Mouse (Mus musculus) lung, postnatal 4 days (tissue): ENCODE results near the gene 4930451I11Rik.

Experiments
- DNase-seq, 2 experiments: peaks; one replicate each; pipeline ENCODE4 v3.0.0; 2021

Gene 4930451I11Rik

DNA sequence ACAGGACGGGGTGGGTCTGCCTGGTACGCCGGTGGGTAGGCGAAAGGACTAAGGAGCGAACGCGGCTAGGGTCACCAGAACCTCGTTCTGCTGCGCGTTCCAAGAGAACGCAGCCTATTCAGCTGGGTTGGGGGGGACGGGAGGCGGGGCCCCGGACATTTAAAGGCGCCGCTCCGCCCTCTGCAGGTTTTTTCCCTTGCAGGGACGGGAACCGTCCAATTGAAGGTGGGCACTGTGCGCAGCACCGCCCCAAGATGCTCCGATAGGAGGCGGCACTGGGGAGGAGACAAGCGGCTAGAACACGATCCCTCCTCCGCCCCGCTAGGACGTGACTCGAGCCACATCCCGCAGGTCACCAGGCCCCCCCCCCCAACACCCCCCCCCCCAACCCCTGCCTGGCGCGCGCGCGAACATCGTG is 32.4 kb downstream of the 4930451I11Rik start:
- peak; percentile 98 to 99 for DNase-seq

- DNase-seq, result no peak
These were observed 33.1 kb downstream of the 4930451I11Rik start for GRCm38 (mm10) chr7:126798127-126799049.

DNA sequence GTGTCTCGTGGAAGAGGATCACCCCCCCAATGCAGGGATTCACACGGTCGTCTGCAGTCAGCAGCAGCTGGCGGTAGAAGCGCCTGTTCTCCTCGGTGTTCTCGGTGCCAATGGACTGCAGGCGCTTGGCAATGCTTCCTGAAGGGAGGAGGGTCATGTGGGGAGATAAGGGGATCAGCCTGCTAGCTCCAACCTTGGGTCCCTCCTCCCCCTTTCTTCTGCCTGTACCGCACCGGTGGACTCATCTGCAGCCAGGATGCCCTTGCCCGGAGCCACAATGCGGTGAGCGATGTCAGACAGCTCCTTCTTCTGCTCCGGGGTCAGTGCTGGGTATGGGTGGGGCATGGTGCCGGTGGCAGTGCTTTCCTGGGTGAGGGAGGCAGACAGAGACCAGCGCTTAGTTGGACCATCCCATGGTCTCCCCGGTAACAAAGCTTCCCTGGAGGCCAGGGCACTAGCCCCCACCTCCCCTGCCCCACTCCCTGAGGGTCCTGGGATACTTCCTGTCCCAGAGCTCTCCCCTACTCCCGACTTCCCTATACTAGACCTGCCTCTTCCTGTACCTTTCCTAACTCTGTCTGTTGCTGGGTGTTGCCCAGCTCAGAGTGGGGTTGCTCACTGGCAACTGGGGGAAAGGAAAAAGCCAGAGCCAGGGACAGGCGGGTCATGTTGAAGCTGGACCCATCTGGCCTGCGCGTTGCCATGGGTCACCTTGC is 33.9 kb downstream of the 4930451I11Rik start, which contains the start of gene Fam57b:
Fam57b (plus strand) TSS at position 258 of the 716 bp plus-strand sequence.
- DNase-seq, result peak in 1 of 2 experiments; percentile 37

DNA sequence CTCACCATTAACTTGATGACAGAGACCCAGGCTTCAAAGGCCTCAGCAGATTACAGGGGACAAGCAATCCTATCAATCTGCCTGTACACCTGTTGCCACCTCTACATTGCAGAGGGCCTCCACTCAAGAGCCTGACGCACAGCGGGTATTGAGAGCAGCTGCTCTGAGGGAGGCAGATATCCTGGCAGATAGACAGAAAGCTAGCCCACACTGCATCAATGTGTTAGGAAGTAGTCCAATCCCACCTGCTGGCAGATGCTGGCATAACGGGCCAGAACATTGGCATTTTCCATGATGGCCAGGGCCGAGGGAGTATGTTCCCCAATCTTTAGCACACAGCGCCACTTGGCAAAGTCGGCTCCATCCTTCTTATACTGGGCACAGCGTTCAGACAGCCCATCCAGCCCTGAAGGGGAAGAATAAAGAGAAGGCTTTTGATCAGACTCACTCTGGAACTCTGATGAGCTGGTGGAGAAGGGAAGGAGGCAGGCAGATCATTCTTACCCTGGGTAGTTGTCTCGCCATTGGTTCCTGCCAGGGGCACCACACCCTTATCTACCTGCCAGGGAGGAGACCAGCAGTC is 35.0 kb downstream of the 4930451I11Rik start:
- DNase-seq, result no peak

DNA sequence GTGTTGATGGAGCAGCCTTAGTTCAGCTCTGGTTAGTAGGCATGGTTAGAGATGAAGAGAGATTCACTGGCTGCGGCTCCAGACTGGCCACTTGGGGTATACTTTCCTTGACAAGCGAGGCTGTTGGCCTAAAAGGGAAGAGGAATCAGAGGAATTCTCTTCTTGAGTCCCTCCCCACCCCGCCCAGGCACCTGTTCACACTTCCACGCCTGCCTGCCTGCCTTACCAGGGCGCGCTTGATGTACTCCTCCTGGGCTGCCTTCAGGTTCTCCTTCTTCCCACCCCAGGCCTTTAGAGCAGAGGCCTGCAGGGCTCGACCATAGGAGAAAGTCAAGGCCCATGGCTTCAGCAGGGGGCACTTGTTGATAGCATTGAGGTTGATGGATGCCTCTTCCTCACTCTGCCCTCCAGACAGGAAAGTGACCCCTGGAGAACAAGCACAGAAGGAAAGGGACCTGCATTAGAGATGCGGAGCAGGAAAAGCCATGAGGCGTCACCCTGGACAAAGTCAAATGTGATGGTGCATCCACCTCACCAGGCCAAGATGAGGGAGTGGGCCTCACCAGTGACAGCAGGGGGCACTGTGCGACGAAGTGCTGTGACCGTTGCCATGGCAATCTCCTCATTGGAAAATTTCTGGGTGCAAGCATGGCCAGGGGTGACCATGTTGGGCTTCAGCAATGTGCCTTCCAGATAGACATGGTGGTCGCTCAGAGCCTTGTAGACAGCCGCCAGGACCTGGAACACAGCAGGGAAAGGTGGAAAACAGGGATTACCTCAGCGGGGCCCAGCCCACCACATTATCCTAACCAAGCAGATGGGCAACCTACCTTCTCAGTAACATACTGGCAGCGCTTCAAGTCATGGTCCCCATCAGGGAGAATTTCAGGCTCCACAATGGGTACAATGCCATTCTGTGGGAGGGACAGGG is 35.8 kb downstream of the 4930451I11Rik start:
- no peak for DNase-seq

GRCm38 (mm10) chr7:126794271-126794605 is 37.2 kb downstream of the 4930451I11Rik start:
- no peak for DNase-seq

GRCm38 (mm10) chr7:126793456-126794270 is 37.8 kb downstream of the 4930451I11Rik start:
- DNase-seq, result no peak

GRCm38 (mm10) chr7:126792721-126793443 is 38.6 kb downstream of the 4930451I11Rik start:
- DNase-seq, result no peak

- peak; percentile 98 to 99 for DNase-seq
These were observed 39.4 kb downstream of the 4930451I11Rik start, which contains the start of gene Ppp4c for GRCm38 (mm10) chr7:126791851-126792720. Gene Ppp4c, minus strand, starts transcription at chr7:126792496.

DNA sequence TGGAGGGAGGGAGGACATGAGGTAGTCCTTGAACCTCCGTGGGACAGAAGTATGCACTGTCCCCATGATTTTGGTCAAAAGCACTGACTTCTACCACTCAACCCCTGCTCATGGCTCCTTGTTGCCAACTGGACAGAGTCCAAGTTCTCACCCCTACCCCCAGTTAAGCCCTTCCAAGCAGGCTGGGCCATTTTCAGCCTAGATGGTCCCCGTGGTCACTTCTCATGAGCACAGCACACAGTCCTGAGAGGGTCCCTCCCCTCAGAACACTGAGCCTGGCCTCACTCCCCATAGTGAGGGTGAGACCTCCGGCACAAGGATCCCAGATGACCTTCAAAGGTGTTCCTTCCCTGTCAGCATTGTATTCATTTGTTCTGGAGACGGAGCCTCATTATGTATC is 42.3 kb downstream of the 4930451I11Rik start:
- DNase-seq, result no peak

DNA sequence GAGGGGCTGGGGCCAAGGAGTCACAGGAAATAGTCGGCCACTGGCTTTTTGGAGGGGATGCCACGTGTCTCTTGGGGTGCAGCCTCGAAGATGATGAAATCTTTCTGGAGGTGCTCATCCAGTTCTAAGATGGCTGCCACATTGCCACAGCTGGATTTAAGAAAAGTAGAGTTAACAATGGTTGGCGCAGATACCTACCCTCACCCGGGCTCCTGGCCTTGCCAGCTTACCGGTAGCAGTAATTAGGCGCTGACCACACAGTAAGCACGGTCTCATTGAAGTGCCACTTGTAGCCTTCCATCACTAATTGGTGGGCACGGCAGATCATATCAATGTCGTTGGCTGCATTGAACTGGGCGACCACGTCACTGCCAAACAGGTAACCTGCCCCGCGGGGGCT is 45.3 kb downstream of the 4930451I11Rik start:
- DNase-seq, result no peak

DNA sequence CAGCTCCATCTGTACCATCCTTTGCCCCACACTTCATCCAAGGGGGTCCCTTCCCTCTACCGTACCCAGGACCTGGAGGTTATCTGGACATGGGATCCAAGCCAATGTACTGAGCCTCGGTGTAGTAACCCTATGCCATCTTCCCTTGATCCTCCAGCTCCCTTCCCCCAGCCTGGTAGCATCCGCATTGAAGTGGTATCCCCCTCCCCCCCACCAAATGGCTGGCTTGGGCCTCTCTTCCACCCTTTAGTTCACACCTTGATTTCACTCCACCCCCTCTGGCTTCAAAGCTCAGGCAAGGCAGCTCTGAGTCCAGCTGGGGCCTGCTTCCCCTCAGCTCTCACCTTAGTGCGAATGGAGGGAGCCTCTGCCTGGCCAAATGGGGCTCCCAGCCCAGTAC is 46.4 kb downstream of the 4930451I11Rik start:
- DNase-seq, result no peak

DNA sequence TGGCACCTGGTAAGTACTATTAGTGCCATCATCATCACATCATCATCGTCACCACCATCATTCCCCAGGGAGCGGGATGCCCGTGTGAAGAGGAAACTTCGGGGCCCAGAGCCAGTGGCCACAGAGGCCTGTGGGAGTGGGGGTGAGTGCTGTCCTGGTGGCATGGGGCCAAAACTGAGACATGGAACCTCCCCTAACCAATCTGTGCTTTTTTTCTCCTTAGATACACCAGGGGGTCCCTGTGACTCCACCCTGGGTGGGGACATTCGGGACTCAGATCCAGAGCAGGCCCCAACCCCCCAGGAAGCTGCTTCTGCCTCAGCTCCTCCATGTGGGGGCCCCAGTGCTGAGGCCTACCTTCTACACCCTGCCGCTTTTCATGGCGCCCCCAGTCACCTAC is 47.0 kb downstream of the 4930451I11Rik start:
- peak in 1 of 2 experiments; percentile 23 for DNase-seq

DNA sequence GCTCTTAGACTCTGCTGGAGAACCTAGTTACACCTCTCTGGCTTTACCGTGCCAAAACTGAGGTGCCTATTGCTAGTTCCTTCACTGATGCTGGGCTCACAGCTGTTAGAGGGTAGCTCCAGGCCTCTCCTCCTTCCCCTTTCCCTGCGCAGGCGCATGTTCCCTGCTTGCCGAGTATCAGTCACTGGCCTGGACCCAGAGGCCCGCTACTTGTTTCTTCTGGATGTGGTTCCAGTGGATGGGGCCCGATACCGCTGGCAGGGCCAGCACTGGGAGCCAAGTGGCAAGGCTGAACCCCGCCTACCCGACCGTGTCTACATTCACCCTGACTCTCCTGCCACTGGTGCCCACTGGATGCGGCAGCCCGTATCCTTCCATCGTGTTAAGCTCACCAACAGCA is 48.7 kb downstream of the 4930451I11Rik start:
- no peak for DNase-seq

GRCm38 (mm10) chr7:126781661-126782370 is 49.6 kb downstream of the 4930451I11Rik start:
- no peak for DNase-seq

GRCm38 (mm10) chr7:126780971-126781635 is 50.3 kb downstream of the 4930451I11Rik start, which contains the start of gene Tbx6:
Gene Tbx6, plus strand, starts transcription at chr7:126781483.
- DNase-seq, result peak in 1 of 2 experiments; percentile 60
